Mouse (Mus musculus) heart, embryonic 13.5 days (tissue): ENCODE results near the gene Wipf1. TPM values are rescaled to one million over a fixed set of nuclear protein-coding genes. Genes with fewer than 3 reads are reported as not detected.
A peak's percentile ranks its signal among the peaks of the same experiment; 100 is the strongest.

Experiments
- ATAC-seq: fragments of 200-750 bp; cut with Nextera tagmentation; 2 replicates; pipeline ENCODE4 v1.8.0; 2017; ENCODE audit warnings: moderate TSS enrichment; ENCODE audit not compliant: insufficient number of reproducible peaks, low FRiP score, low TSS enrichment; ENCODE audit errors: extremely low read depth
- H3K27ac ChIP-seq: fragments of 300-500 bp; sonication (generic); replicated peaks from 2 replicates; pipeline ENCODE4 v1.5.1; 2015; ENCODE audit warnings: moderate library complexity, mild to moderate bottlenecking, inconsistent platforms
- H3K27me3 ChIP-seq: fragments of 300-500 bp; sonication (generic); replicated peaks from 2 replicates; pipeline ENCODE4 v1.6.1; 2015; ENCODE audit warnings: mild to moderate bottlenecking, inconsistent platforms
- H3K36me3 ChIP-seq: fragments of 300-500 bp; sonication (generic); 2 replicates; pipeline ENCODE4 v1.6.1; 2015; ENCODE audit warnings: mild to moderate bottlenecking, inconsistent platforms
- H3K4me1 ChIP-seq: fragments of 300-500 bp; sonication (generic); 2 replicates; pipeline ENCODE4 v1.6.1; 2015; ENCODE audit warnings: inconsistent platforms
- H3K4me2 ChIP-seq: fragments of 300-500 bp; sonication (generic); 2 replicates; pipeline ENCODE4 v1.6.1; 2015; ENCODE audit warnings: inconsistent platforms, mild to moderate bottlenecking, moderate library complexity
- H3K4me3 ChIP-seq: fragments of 300-500 bp; sonication (generic); 2 replicates; pipeline ENCODE4 v1.5.1; 2015; ENCODE audit warnings: moderate library complexity, mild to moderate bottlenecking, inconsistent platforms
- H3K9ac ChIP-seq: fragments of 300-500 bp; sonication (generic); 2 replicates; pipeline ENCODE4 v1.6.1; 2015; ENCODE audit warnings: inconsistent platforms, mild to moderate bottlenecking, moderate library complexity
- H3K9me3 ChIP-seq: fragments of 300-500 bp; sonication (generic); 2 replicates; pipeline ENCODE4 v1.6.1; 2016; ENCODE audit warnings: inconsistent platforms
- WGBS: fragments of 180-500 bp; shearing (Covaris S2); methylation state at CpG from one replicate; pipeline ENCODE4 v1.1.7; 2015; ENCODE audit warnings: mixed read lengths; 5-methylcytosine and 5-hydroxymethylcytosine counted together
- polyA plus RNA-seq: library from polyadenylated mRNA; unstranded; fragments of >200 nt; fragmentation: Nextera tagmentation; extraction: Ambion mirVana; gene quantifications from 2 replicates; pipeline ENCODE4 v1.2.1, GENCODE M21; 2015

Wipf1 gene
- polyA plus RNA-seq, 1 experiment from 2014 or later: 5.0 TPM

- Histone ChIP-seq H3K36me3 (no peaks in the 10 kb centered on the region), H3K9me3 (no peaks in the 10 kb centered on the region), H3K4me3 (no peak overlapping the region), H3K9ac (no peak overlapping the region), H3K4me2 (no peak overlapping the region), H3K27ac (no peak overlapping the region), H3K27me3 (no peaks in the 10 kb centered on the region), H3K4me1 (peaks cover 30% of the 10 kb centered on the region)
- 74% methylated on average over 6 of the region's 6 CpGs for WGBS
- no peak for ATAC-seq
Measured at GRCm38 (mm10) chr2:73522336-73522735, 7.2 kb downstream of the Wipf1 start.

- Histone ChIP-seq H3K36me3 (peaks cover 3% of the 10 kb centered on the region; the same call in 1 of the 2 replicates), H3K4me2 (no peak overlapping the region), H3K27me3 (no peaks in the 10 kb centered on the region), H3K4me3 (no peak overlapping the region), H3K9me3 (no peaks in the 10 kb centered on the region), H3K27ac (no peak overlapping the region), H3K4me1 (peaks cover 24% of the 10 kb centered on the region), H3K9ac (no peak overlapping the region)
- ATAC-seq: no peak
- WGBS: 37% methylated on average over 5 of the region's 5 CpGs
Measured at GRCm38 (mm10) chr2:73521737-73522136, 7.8 kb downstream of the Wipf1 start.

GRCm38 (mm10) chr2:73518966-73519365 is 10.6 kb downstream of the Wipf1 start:
- Histone ChIP-seq H3K4me3 (no peak overlapping the region), H3K9me3 (no peaks in the 10 kb centered on the region), H3K4me2 (no peak overlapping the region), H3K27ac (no peak overlapping the region), H3K27me3 (no peaks in the 10 kb centered on the region), H3K4me1 (peaks cover 21% of the 10 kb centered on the region), H3K9ac (no peak overlapping the region), H3K36me3 (peaks cover 5% of the 10 kb centered on the region; the same call in 1 of the 2 replicates)
- ATAC-seq: no peak
- 78% methylated on average over 5 of the region's 5 CpGs for WGBS

DNA sequence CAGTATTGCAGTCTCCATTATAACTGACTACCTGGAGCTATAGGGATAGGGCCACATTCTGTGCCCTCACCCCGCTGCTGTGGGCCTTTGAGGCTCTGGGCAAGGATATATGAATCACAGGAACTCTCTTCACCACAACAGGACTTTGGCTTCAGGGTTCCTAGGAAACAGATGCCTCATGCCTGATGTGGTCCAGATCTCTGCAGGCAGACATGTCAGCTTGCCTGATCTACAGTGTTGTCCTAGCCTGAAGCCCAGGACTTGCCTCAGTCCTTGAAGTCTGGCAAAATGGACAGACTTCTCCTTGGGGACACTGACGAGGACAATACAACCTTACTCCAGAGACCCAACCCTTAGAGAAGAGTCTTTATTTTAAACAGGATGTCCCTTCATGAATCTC is 11.2 kb downstream of the Wipf1 start:
- no peak overlapping the region for H3K4me2 ChIP-seq
- WGBS: 81% methylated on average over 2 of the region's 2 CpGs

GRCm38 (mm10) chr2:73514178-73514577 is 15.4 kb downstream of the Wipf1 start:
- no peak overlapping the region for H3K27ac ChIP-seq
- no peaks in the 10 kb centered on the region for H3K9me3 ChIP-seq
- WGBS: 83% methylated on average over 6 of the region's 6 CpGs
- H3K9ac ChIP-seq: no peak overlapping the region
- H3K4me3 ChIP-seq: no peak overlapping the region
- ATAC-seq: no peak
- no peaks in the 10 kb centered on the region for H3K27me3 ChIP-seq
- H3K4me2 ChIP-seq: no peak overlapping the region
- H3K36me3 ChIP-seq: peaks cover 5% of the 10 kb centered on the region; the same call in 1 of the 2 replicates
- H3K4me1 ChIP-seq: peaks cover 9% of the 10 kb centered on the region

More for the DNA sequence above, 11.2 kb downstream of the Wipf1 start:
- no peaks in the 10 kb centered on the region for H3K9me3 ChIP-seq
- peaks cover 18% of the 10 kb centered on the region for H3K4me1 ChIP-seq
- H3K27me3 ChIP-seq: no peaks in the 10 kb centered on the region
- H3K27ac ChIP-seq: no peak overlapping the region
- no peak overlapping the region for H3K9ac ChIP-seq
- peaks cover 5% of the 10 kb centered on the region; the same call in 1 of the 2 replicates for H3K36me3 ChIP-seq
- H3K4me3 ChIP-seq: no peak overlapping the region
- no peak for ATAC-seq

DNA sequence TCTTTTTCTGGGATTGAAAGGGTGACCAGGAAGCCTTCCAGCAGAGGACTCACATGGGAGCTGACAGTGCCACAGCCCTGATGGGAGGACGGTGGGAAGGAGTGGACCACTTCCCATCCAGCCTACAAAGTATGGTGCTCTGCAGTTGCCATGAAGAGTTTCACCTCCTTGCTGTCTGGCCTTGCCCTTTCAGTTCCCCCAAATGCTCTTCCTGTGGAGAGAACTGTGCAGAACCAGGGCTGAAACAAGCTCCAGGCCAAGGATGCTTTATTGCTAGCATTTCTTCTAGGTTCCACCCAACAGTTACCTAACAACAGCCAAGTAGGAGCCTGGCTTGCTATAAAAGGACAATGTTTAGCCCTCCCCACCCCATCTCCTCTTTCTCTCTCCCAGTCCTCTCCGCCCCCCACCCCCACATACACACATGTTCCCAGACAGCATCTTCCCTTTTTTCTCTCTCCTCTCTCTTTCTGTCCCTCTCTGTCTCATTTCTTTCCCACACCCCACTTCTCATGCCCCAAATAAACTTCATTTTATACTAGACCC is 16.3 kb downstream of the Wipf1 start:
- no peak overlapping the region for H3K4me3 ChIP-seq
- no peak overlapping the region for H3K27ac ChIP-seq
- H3K4me2 ChIP-seq: no peak overlapping the region
- no peak for ATAC-seq
- peaks cover 17% of the 10 kb centered on the region for H3K4me1 ChIP-seq
- peaks cover 5% of the 10 kb centered on the region; the same call in 1 of the 2 replicates for H3K36me3 ChIP-seq
- no peaks in the 10 kb centered on the region for H3K27me3 ChIP-seq
- no peak overlapping the region for H3K9ac ChIP-seq
- 76% methylated on average over 2 of the region's 2 CpGs for WGBS
- no peaks in the 10 kb centered on the region for H3K9me3 ChIP-seq

- Histone ChIP-seq H3K4me2 (no peak overlapping the region), H3K36me3 (peaks cover 5% of the 10 kb centered on the region; the same call in 1 of the 2 replicates), H3K9me3 (no peaks in the 10 kb centered on the region), H3K27me3 (no peaks in the 10 kb centered on the region), H3K4me1 (peaks cover 22% of the 10 kb centered on the region), H3K9ac (no peak overlapping the region), H3K27ac (no peak overlapping the region), H3K4me3 (no peak overlapping the region)
- ATAC-seq: no peak
- 76% methylated on average over 3 of the region's 3 CpGs for WGBS
Measured at GRCm38 (mm10) chr2:73512044-73512443, 17.5 kb downstream of the Wipf1 start.

GRCm38 (mm10) chr2:73510731-73511360 is 18.7 kb downstream of the Wipf1 start:
- WGBS: 71% methylated on average over 7 of the region's 7 CpGs
- no peaks in the 10 kb centered on the region for H3K27me3 ChIP-seq
- H3K36me3 ChIP-seq: no peaks in the 10 kb centered on the region
- no peak overlapping the region for H3K4me3 ChIP-seq
- H3K4me1 ChIP-seq: peaks cover 22% of the 10 kb centered on the region
- H3K9ac ChIP-seq: no peak overlapping the region
- ATAC-seq: no peak
- H3K9me3 ChIP-seq: no peaks in the 10 kb centered on the region
- H3K27ac ChIP-seq: peak overlapping the region; percentile 15; the same call in 1 of the 2 replicates
- H3K4me2 ChIP-seq: no peak overlapping the region

DNA sequence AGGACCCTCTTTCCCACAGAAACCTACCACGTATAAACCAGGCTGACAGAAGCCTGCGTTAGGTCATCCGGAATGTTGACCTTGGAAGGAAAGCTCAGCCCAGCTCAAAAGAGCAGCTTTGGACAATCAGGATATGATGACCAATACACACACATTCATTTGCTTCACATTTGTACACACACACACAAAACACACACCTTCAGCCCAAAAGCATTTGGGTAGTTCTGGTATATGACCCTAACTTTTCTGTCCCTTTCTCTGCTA is 19.6 kb downstream of the Wipf1 start:
- no peak overlapping the region for H3K4me2 ChIP-seq
- H3K27me3 ChIP-seq: no peaks in the 10 kb centered on the region
- H3K4me3 ChIP-seq: no peak overlapping the region
- no peaks in the 10 kb centered on the region for H3K9me3 ChIP-seq
- WGBS: 45% methylated on average over 3 of the region's 3 CpGs
- no peak overlapping the region for H3K9ac ChIP-seq
- peaks cover 25% of the 10 kb centered on the region for H3K4me1 ChIP-seq
- ATAC-seq: no peak
- H3K27ac ChIP-seq: peak overlapping the region; percentile 80
- no peaks in the 10 kb centered on the region for H3K36me3 ChIP-seq

DNA sequence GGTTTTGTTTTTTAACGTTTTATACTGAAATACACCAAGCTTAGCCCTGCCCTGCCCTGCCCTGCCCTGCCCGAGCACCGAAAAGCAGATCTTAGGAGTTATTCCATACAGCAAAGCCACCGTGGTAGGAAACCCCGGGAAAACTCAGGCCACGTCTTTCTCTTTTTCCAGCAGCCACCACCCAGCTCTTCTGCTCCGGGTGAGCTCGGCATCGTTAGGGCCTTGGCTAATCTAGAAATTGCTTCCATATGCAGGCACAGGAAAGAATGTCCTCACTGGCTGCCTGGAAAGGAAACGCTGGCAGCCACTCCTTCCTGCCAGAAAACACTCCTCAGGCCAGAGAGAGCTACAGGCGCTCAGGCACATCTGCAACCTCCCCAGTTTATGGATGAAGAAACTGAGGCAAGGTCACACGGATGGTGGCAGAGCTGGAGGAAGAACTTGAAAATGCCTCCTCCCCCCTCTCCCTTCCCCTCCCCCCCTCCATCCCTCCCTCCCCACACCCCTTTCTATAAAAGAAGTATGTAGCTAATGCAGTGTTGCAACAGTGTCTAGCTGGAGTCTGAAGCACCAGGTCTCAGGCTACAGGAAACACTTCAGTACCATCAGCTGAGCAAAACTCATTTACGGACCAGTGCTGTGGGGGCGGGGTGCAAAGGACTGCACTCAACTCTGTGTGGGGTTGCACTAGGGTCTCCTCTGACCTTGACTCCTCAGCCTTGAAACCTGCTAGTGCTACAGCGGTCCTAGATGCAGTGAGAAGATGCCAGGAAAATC is 20.1 kb downstream of the Wipf1 start:
- no peak for ATAC-seq
- Histone ChIP-seq H3K4me3 (no peak overlapping the region), H3K27me3 (no peaks in the 10 kb centered on the region), H3K9ac (peak overlapping the region; percentile 28), H3K36me3 (no peaks in the 10 kb centered on the region), H3K9me3 (no peaks in the 10 kb centered on the region), H3K27ac (peak overlapping the region; percentile 80), H3K4me2 (peak overlapping the region; percentile 34), H3K4me1 (peaks cover 27% of the 10 kb centered on the region)
- WGBS: 45% methylated on average over 15 of the region's 15 CpGs

DNA sequence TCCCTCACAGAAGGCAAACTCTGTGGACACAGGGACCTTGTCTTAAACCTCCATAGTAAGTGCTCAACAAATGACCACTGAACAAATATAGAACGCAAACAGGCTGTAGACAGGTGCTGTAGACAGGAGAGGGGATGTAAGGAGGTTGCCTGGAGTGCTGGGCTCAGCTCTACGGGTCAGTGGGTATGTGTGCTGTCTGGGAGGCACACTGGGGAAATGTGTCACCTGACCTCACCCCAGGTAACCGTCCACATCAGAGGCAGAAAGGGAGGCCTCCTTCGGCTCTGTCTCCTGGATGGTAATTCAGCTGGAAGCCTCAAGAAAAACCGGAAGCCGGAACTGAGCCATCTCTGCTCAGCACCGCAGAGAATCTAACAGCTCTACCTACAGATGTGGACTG is 21.6 kb downstream of the Wipf1 start:
- Histone ChIP-seq H3K27ac (no peak overlapping the region), H3K4me3 (no peak overlapping the region)
- WGBS: 70% methylated on average over 7 of the region's 7 CpGs

More for the DNA sequence above, 21.6 kb downstream of the Wipf1 start:
- no peak overlapping the region for H3K9ac ChIP-seq
- no peak for ATAC-seq
- no peaks in the 10 kb centered on the region for H3K27me3 ChIP-seq
- H3K4me1 ChIP-seq: peaks cover 34% of the 10 kb centered on the region
- no peaks in the 10 kb centered on the region for H3K9me3 ChIP-seq
- no peak overlapping the region for H3K4me2 ChIP-seq
- no peaks in the 10 kb centered on the region for H3K36me3 ChIP-seq
